13 mouse cellular contexts compared by ENCODE assay signal in genomic region chr16:9836542-9836941, GRCm38 (mm10).
DNase-seq lines count a peak whose midpoint lies in the region; ATAC-seq lines count a peak whose summit lies in the region.
"Had no signal": no experiment of that assay in that cellular context is flagged by ENCODE, and none has a peak within 500 bp of the region (broad histone marks: within the 10 kb centered on the region; RNA-seq: fewer than 3 reads in every experiment).

No protein-coding gene starts in this region.

- H3K9ac ChIP-seq in hindbrain, embryonic 14.5 days = no peak overlapping the region
- H3K9ac ChIP-seq in neural tube, embryonic 15.5 days (replicated peaks) = no peak overlapping the region
- H3K9ac ChIP-seq: limb, embryonic 13.5 days had no signal

- H3K36me3 ChIP-seq in hindbrain, embryonic 10.5 days = no peaks in the 10 kb centered on the region
- no peaks in the 10 kb centered on the region for H3K36me3 ChIP-seq in hindbrain, embryonic 14.5 days (replicated peaks; ENCODE audit: control insufficient read depth, insufficient read depth)
- no peaks in the 10 kb centered on the region for H3K36me3 ChIP-seq in neural tube, embryonic 15.5 days
- H3K36me3 ChIP-seq: limb, embryonic 13.5 days had no signal

- no peaks in the 10 kb centered on the region for H3K9me3 ChIP-seq in hindbrain, embryonic 10.5 days
- no peaks in the 10 kb centered on the region for H3K9me3 ChIP-seq in hindbrain, embryonic 14.5 days (ENCODE audit: control insufficient read depth, low read length)
- no peaks in the 10 kb centered on the region for H3K9me3 ChIP-seq in neural tube, embryonic 15.5 days (replicated peaks)
- H3K9me3 ChIP-seq: limb, embryonic 13.5 days had no signal

- ATAC-seq in hindbrain, embryonic 14.5 days (ENCODE audit: low FRiP score) = no peak
- ATAC-seq in neural tube, embryonic 15.5 days (ENCODE audit: low FRiP score) = no peak
- ATAC-seq: hindbrain, embryonic 16.5 days had no signal

- no peak overlapping the region for H3K27ac ChIP-seq in hindbrain, embryonic 10.5 days
- no peak overlapping the region for H3K27ac ChIP-seq in hindbrain, embryonic 14.5 days
- no peak overlapping the region for H3K27ac ChIP-seq in neural tube, embryonic 15.5 days (replicated peaks)
- H3K27ac ChIP-seq: limb, embryonic 13.5 days had no signal

- WGBS in hindbrain, embryonic 10.5 days = 49% methylated on average over 8 of the region's 8 CpGs
- WGBS in hindbrain, embryonic 14.5 days = 47% methylated on average over 8 of the region's 8 CpGs
- WGBS in neural tube, embryonic 15.5 days = 43% methylated on average over 8 of the region's 8 CpGs

- no peak overlapping the region for H3K4me3 ChIP-seq in hindbrain, embryonic 10.5 days
- no peak overlapping the region for H3K4me3 ChIP-seq in hindbrain, embryonic 14.5 days (replicated peaks; ENCODE audit: low read length)
- no peak overlapping the region for H3K4me3 ChIP-seq in neural tube, embryonic 15.5 days (replicated peaks)
- H3K4me3 ChIP-seq: limb, embryonic 13.5 days had no signal

- no peaks in the 10 kb centered on the region; the same call in 1 of the 2 replicates for H3K27me3 ChIP-seq in hindbrain, embryonic 10.5 days (ENCODE audit: insufficient read depth, poor library complexity, severe bottlenecking)
- no peaks in the 10 kb centered on the region for H3K27me3 ChIP-seq in hindbrain, embryonic 14.5 days (ENCODE audit: control insufficient read depth, insufficient read depth, low read length)
- H3K27me3 ChIP-seq in neural tube, embryonic 15.5 days (replicated peaks) = no peaks in the 10 kb centered on the region
- H3K27me3 ChIP-seq: limb, embryonic 13.5 days had no signal

- peak; percentile 9 for DNase-seq in hindbrain, embryonic 10.5 days (ENCODE audit: low spot score)
- DNase-seq in hindbrain, embryonic 14.5 days (ENCODE audit: low spot score) = no peak
- DNase-seq in neural tube, embryonic 10.5 days (ENCODE audit: extremely low spot score, low spot score) = peak; percentile 14
- peak; percentile 30 for DNase-seq in embryo, embryonic 11.5 days (ENCODE audit: low read depth, low spot score)
- peak; percentile 13 for DNase-seq in retina, postnatal 1 day
- no peak for DNase-seq in cerebellum, adult 11 months
- no peak for DNase-seq in thymus, postnatal 14 days
- DNase-seq: cerebellum, adult 18-20 months; lung, postnatal 4 days had no signal

- no peaks in the 10 kb centered on the region for H3K4me1 ChIP-seq in hindbrain, embryonic 10.5 days (replicated peaks)
- H3K4me1 ChIP-seq in hindbrain, embryonic 14.5 days (replicated peaks; ENCODE audit: control insufficient read depth, insufficient read depth, low read length) = no peaks in the 10 kb centered on the region
- H3K4me1 ChIP-seq in neural tube, embryonic 15.5 days = no peaks in the 10 kb centered on the region
- H3K4me1 ChIP-seq: limb, embryonic 13.5 days had no signal

- no peak overlapping the region for H3K4me2 ChIP-seq in hindbrain, embryonic 14.5 days (replicated peaks)
- no peak overlapping the region for H3K4me2 ChIP-seq in neural tube, embryonic 15.5 days
- H3K4me2 ChIP-seq: heart, embryonic 11.5 days; limb, embryonic 13.5 days had no signal

Comparison
In these comparisons a context has a peak if more than half of its experiments do, and no peak if none do; other contexts are left out.
1. DNase-seq: peak in hindbrain, embryonic 10.5 days (single experiment), neural tube, embryonic 10.5 days (single experiment), embryo, embryonic 11.5 days (single experiment) and retina, postnatal 1 day (single experiment); none in hindbrain, embryonic 14.5 days (single experiment), cerebellum, adult 11 months (single experiment) and thymus, postnatal 14 days (single experiment).